Mouse (Mus musculus) megakaryocyte progenitor cell, adult 5-6 weeks (primary cell): ENCODE results near the gene Kdm2a. TPM values are rescaled to one million over a fixed set of nuclear protein-coding genes. Genes with fewer than 3 reads are reported as not detected.

ENCODE experiments used
- ATAC-seq: replicated peaks from 2 replicates; pipeline ENCODE4 v1.8.0; 2016; ENCODE audit warnings: mild to moderate bottlenecking, moderate TSS enrichment, inconsistent platforms; ENCODE audit not compliant: poor library complexity
- total RNA-seq, 2 experiments: library from RNA; stranded (forward) in 1 of 2; stranded (reverse) in 1 of 2; fragments of 157-497, 149-512 nt in 1 of 2; fragments of 200-1000 nt in 1 of 2; gene quantifications; 2 replicates each; pipeline versions ENCODE4 v1.2.3 to v1.2.4; 2015 to 2017

The Kdm2a gene
- total RNA-seq, 2 experiments from 2014 or later: 58.3 to 64.3 TPM

GRCm38 (mm10) chr19:4300852-4301734, 97.0 kb downstream of the Kdm2a start:
- ATAC-seq: no peak

- peak; percentile 71 for ATAC-seq
Measured at GRCm38 (mm10) chr19:4300271-4300704, 97.8 kb downstream of the Kdm2a start.

GRCm38 (mm10) chr19:4299574-4300270, 98.4 kb downstream of the Kdm2a start:
- peak; percentile 2; the same call in 1 of the 2 replicates for ATAC-seq

GRCm38 (mm10) chr19:4299126-4299525, 99.0 kb downstream of the Kdm2a start:
- no peak for ATAC-seq

- ATAC-seq: no peak
Measured at GRCm38 (mm10) chr19:4298322-4299121, 99.6 kb downstream of the Kdm2a start.

- no peak for ATAC-seq
Measured at GRCm38 (mm10) chr19:4297851-4298250, 100.2 kb downstream of the Kdm2a start.

- ATAC-seq: no peak
Measured at GRCm38 (mm10) chr19:4296611-4297010, 101.5 kb downstream of the Kdm2a start.

GRCm38 (mm10) chr19:4295391-4295790, 102.7 kb downstream of the Kdm2a start:
- no peak for ATAC-seq

- ATAC-seq: peak; percentile 92
Measured at GRCm38 (mm10) chr19:4294381-4295097, 103.5 kb downstream of the Kdm2a start.

GRCm38 (mm10) chr19:4291161-4291560, 106.9 kb downstream of the Kdm2a start:
- ATAC-seq: no peak

- ATAC-seq: no peak
Measured at GRCm38 (mm10) chr19:4290749-4291148, 107.3 kb downstream of the Kdm2a start.

GRCm38 (mm10) chr19:4283653-4284052, 114.4 kb downstream of the Kdm2a start:
- no peak for ATAC-seq

- peak; percentile 97 for ATAC-seq
Measured at GRCm38 (mm10) chr19:4282898-4283553, 115.1 kb downstream of the Kdm2a start, which contains the start of gene Ankrd13d. Gene Ankrd13d (minus strand): TSS chr19:4283137.

- no peak for ATAC-seq
Measured at GRCm38 (mm10) chr19:4280425-4280824, 117.7 kb downstream of the Kdm2a start.

GRCm38 (mm10) chr19:4279487-4279886, 118.6 kb downstream of the Kdm2a start:
- no peak for ATAC-seq

GRCm38 (mm10) chr19:4270972-4271371, 127.1 kb downstream of the Kdm2a start:
- ATAC-seq: no peak

GRCm38 (mm10) chr19:4270187-4270586, 127.9 kb downstream of the Kdm2a start:
- ATAC-seq: no peak

- peak; percentile 92 for ATAC-seq
Measured at GRCm38 (mm10) chr19:4268566-4269361, 129.3 kb downstream of the Kdm2a start, which contains the start of gene Ssh3. Gene Ssh3 (minus strand): TSS chr19:4269180.

GRCm38 (mm10) chr19:4265956-4266355, 132.1 kb downstream of the Kdm2a start:
- ATAC-seq: no peak
